14 mouse cellular contexts compared by ENCODE assay signal in the genomic region with DNA sequence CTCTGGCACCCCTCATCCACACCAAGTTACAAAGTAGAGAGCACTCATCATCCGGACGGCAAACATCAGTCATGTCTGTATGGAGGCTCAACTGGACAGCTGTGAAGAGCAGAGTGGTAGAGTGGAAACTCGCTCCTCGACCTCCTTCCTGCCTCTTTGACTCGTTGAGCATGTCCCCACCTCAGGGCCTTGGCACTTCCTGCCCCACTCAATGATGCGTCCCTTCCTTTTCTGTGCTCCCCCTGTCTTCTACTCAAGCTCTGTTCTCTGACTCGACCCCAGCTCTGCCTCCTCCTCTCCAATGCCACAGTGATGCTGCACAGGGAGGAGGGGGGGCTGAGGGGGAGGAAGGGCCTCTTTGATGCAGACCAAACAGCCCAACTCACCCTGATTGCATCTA. TPM values are rescaled to one million over a fixed set of nuclear protein-coding genes. Genes with fewer than 3 reads are reported as not detected.
DNase-seq lines count a peak whose midpoint lies in the region; ATAC-seq and TF ChIP-seq lines count a peak whose summit lies in the region.
"Had no signal": no experiment of that assay in that cellular context is flagged by ENCODE, and none has a peak within 500 bp of the region (broad histone marks: within the 10 kb centered on the region; RNA-seq: fewer than 3 reads in every experiment).

No protein-coding gene starts in this region.

- H3K9ac ChIP-seq in liver, postnatal 0 days (replicated peaks) = no peak overlapping the region
- H3K9ac ChIP-seq in MEL (ENCODE audit: control insufficient read depth, low read depth, low read length, poor library complexity, severe bottlenecking) = no peak overlapping the region

- WGBS in liver, postnatal 0 days (ENCODE audit: insufficient replicate concordance) = 36% methylated on average over 7 of the region's 7 CpGs

- no peak overlapping the region for H3K27ac ChIP-seq in liver, postnatal 0 days (ENCODE audit: low read depth)
- H3K27ac ChIP-seq in MEL (ENCODE audit: control insufficient read depth, low read depth, low read length) = no peak overlapping the region

- peaks cover 9% of the 10 kb centered on the region for H3K36me3 ChIP-seq in liver, postnatal 0 days (replicated peaks; ENCODE audit: insufficient read depth, low read length)
- peaks cover 0 to 9% of the 10 kb centered on the region in 2 experiments; a peak in 2 of 4 replicates for H3K36me3 ChIP-seq in MEL (ENCODE audit: control insufficient read depth in 1 of 2, insufficient read depth in 2 of 2, low read length in 2 of 2)

- no peak for ATAC-seq in liver, postnatal 0 days
- peak; percentile 66 for ATAC-seq in neutrophil, adult 5-6 weeks (ENCODE audit: extremely low read depth, insufficient number of reproducible peaks, low FRiP score, poor library complexity, severe bottlenecking)
- ATAC-seq: intestine, embryonic 16.5 days had no signal

- H3K27me3 ChIP-seq in liver, postnatal 0 days (ENCODE audit: insufficient read depth, low read length) = no peaks in the 10 kb centered on the region
- H3K27me3 ChIP-seq in MEL (ENCODE audit: control insufficient read depth in 1 of 2, insufficient read depth in 2 of 2, low read length in 2 of 2) = no peaks in the 10 kb centered on the region

- no peak for TF ChIP-seq EP300 in liver, postnatal 0 days (IDR thresholded peaks at IDR 0.05; ENCODE audit: low read depth)
- TF ChIP-seq EP300 in MEL (IDR thresholded peaks at IDR 0.05; ENCODE audit: low read depth in 1 of 2, low read length in 2 of 2) = no peak

- TF ChIP-seq CTCF in liver, postnatal 0 days (IDR thresholded peaks at IDR 0.05; ENCODE audit: low read depth) = 0 out of 2 replicates have a peak, but pooled peaks have one; percentile 16
- no peak for TF ChIP-seq CTCF in MEL (IDR thresholded peaks at IDR 0.05 in 2 of 3, conservative IDR thresholded peaks at IDR 0.05 in 1 of 3; ENCODE audit: control insufficient read depth in 1 of 3, insufficient read depth in 1 of 3, low read depth in 2 of 3, low read length in 3 of 3, poor library complexity in 1 of 3, severe bottlenecking in 1 of 3)

- peaks cover 28% of the 10 kb centered on the region for H3K4me1 ChIP-seq in liver, postnatal 0 days (ENCODE audit: insufficient read depth)
- peaks cover 2 to 14% of the 10 kb centered on the region in 2 experiments; a peak in 3 of 4 replicates for H3K4me1 ChIP-seq in MEL (ENCODE audit: control insufficient read depth in 1 of 2, insufficient read depth in 2 of 2, low read length in 2 of 2)

- no peaks in the 10 kb centered on the region for H3K9me3 ChIP-seq in liver, postnatal 0 days (ENCODE audit: low read length)
- no peaks in the 10 kb centered on the region for H3K9me3 ChIP-seq in MEL (replicated peaks; ENCODE audit: insufficient read depth, low read length)

- H3K79me2 ChIP-seq in MEL (ENCODE audit: control insufficient read depth, insufficient read depth, low read length, poor library complexity) = no peaks in the 10 kb centered on the region

- H3K4me3 ChIP-seq in liver, postnatal 0 days (ENCODE audit: low read depth, low read length) = no peak overlapping the region
- H3K4me3 ChIP-seq in MEL (ENCODE audit: control insufficient read depth in 1 of 2, insufficient read depth in 1 of 2, low read depth in 2 of 2, low read length in 2 of 2) = no peak overlapping the region

- no peak for TF ChIP-seq RAD21 in MEL (IDR thresholded peaks at IDR 0.05; ENCODE audit: low read depth, low read length)

- no peak for DNase-seq in liver, postnatal 0 days
- DNase-seq in liver = no peak
- peak; percentile 16 for DNase-seq in CD4-positive, CD25-positive, alpha-beta regulatory T cell, adult 2 months (ENCODE audit: low read depth, low spot score)
- peak; percentile 42 for DNase-seq in MEL (ENCODE audit: low read depth, low spot score)
- DNase-seq in retina, embryonic 14.5 days (ENCODE audit: low spot score) = no peak
- no peak for DNase-seq in layer of hippocampus, postnatal 25 days (ENCODE audit: extremely low spot score in 1 of 2, low spot score in 1 of 2)
- DNase-seq: adrenal gland, adult 8-10 months; cerebellum, adult 9-11 months; heart, postnatal 36 days; kidney, postnatal 36 days; lung, adult 2 months; right cerebral cortex, postnatal 25 days had no signal

- no peak for TF ChIP-seq POLR2A in MEL (IDR thresholded peaks at IDR 0.05; ENCODE audit: control insufficient read depth in 1 of 2, insufficient read depth in 1 of 2, low read depth in 1 of 2, low read length in 2 of 2, poor library complexity in 1 of 2)

- H3K4me2 ChIP-seq in liver, postnatal 0 days (ENCODE audit: low read depth, low read length) = no peak overlapping the region

TF ChIP-seq in MEL, 35 proteins besides CTCF, POLR2A, EP300 and RAD21:
- TF ChIP-seq MYB (IDR thresholded peaks at IDR 0.05; ENCODE audit: low read depth, low read length) = no peak
- no peak for TF ChIP-seq KAT2A (conservative IDR thresholded peaks at IDR 0.05; ENCODE audit: low read depth, low read length)
- TF ChIP-seq E2F4 (IDR thresholded peaks at IDR 0.05; ENCODE audit: borderline replicate concordance, low read depth, low read length) = no peak
- no peak for TF ChIP-seq ZC3H11A (IDR thresholded peaks at IDR 0.05; ENCODE audit: low read depth, low read length)
- no peak for TF ChIP-seq MEF2A (IDR thresholded peaks at IDR 0.05; ENCODE audit: extremely low read depth, insufficient replicate concordance, low read depth, low read length, poor library complexity, severe bottlenecking)
- TF ChIP-seq ZMIZ1 (IDR thresholded peaks at IDR 0.05; ENCODE audit: low read depth, low read length) = no peak
- no peak for TF ChIP-seq MAX (IDR thresholded peaks at IDR 0.05; ENCODE audit: low read length)
- TF ChIP-seq NRF1 (IDR thresholded peaks at IDR 0.05; ENCODE audit: insufficient read depth, low read depth, low read length, poor library complexity, severe bottlenecking) = no peak
- TF ChIP-seq TAL1 (IDR thresholded peaks at IDR 0.05; ENCODE audit: low read length) = no peak
- TF ChIP-seq MAZ (IDR thresholded peaks at IDR 0.05; ENCODE audit: low read depth, low read length) = no peak
- TF ChIP-seq USF1 (IDR thresholded peaks at IDR 0.05; ENCODE audit: low read depth, low read length) = no peak
- no peak for TF ChIP-seq TCF12 (IDR thresholded peaks at IDR 0.05; ENCODE audit: low read depth, low read length)
- TF ChIP-seq MAFK (IDR thresholded peaks at IDR 0.05; ENCODE audit: borderline replicate concordance, low read depth, low read length) = no peak
- TF ChIP-seq UBTF (IDR thresholded peaks at IDR 0.05; ENCODE audit: borderline replicate concordance, insufficient read depth, low read depth, low read length) = no peak
- no peak for TF ChIP-seq POLR2AphosphoS2 (IDR thresholded peaks at IDR 0.05; ENCODE audit: low read length)
- no peak for TF ChIP-seq BHLHE40 (IDR thresholded peaks at IDR 0.05; ENCODE audit: borderline replicate concordance, low read depth, low read length)
- no peak for TF ChIP-seq GATA1 (IDR thresholded peaks at IDR 0.05; ENCODE audit: low read depth, low read length)
- no peak for TF ChIP-seq HCFC1 (IDR thresholded peaks at IDR 0.05; ENCODE audit: low read depth, low read length)
- TF ChIP-seq ZKSCAN1 (IDR thresholded peaks at IDR 0.05; ENCODE audit: low read depth, low read length) = no peak
- no peak for TF ChIP-seq USF2 (IDR thresholded peaks at IDR 0.05; ENCODE audit: borderline replicate concordance in 1 of 2, insufficient read depth in 1 of 2, low read depth in 1 of 2, low read length in 2 of 2)

RNA-seq across cellular contexts. Expression of a gene that starts 28.3 kb away (rescaled TPM):
- 4.4 and 5.7 TPM in 2 replicates for polyA plus RNA-seq in liver, postnatal 0 days (2015; fragmentation: Nextera tagmentation; extraction: Ambion mirVana)
- 12.4 and 16.4 TPM in 2 replicates for total RNA-seq in MEL (2012; rRNA removed)
- 10 to 100 TPM in 1 of 2 experiments, not detected in 1; 23.1 TPM for polyA plus RNA-seq in MEL (2012; ENCODE audit: insufficient read depth in 1 of 2, insufficient read length in 2 of 2, low read depth in 1 of 2, low replicate concordance in 2 of 2, missing spikeins in 1 of 2)
- total RNA-seq in neutrophil, adult 5-6 weeks (2017) = 41.3 and 42.1 TPM in 2 replicates
- 10 to 100 TPM; 60.7 to 69.3 TPM for total RNA-seq in layer of hippocampus, postnatal 25 days (2021)

Comparison
In these comparisons a context has a peak if more than half of its experiments do, and no peak if none do; other contexts are left out.
1. DNase-seq: peak in CD4-positive, CD25-positive, alpha-beta regulatory T cell, adult 2 months (single experiment) and MEL (single experiment); none in liver, postnatal 0 days (single experiment), liver (single experiment), retina, embryonic 14.5 days (single experiment) and layer of hippocampus, postnatal 25 days (0 of 2).